Mouse (Mus musculus) midbrain, embryonic 14.5 days (tissue): ENCODE measurements at regions not wholly inside any gene's neighbourhood (a gene's known extent, or its start where the extent isn't known, plus 50 kb on each side); places are given as distances from the start of the nearest gene placed in this dataset.
A peak's percentile ranks its signal among the peaks of the same experiment; 100 is the strongest.

Experiments used
- ATAC-seq: fragments of 200-750 bp; cut with Nextera tagmentation; 2 replicates; pipeline ENCODE4 v1.8.0; 2017; ENCODE audit warnings: moderate number of reproducible peaks, moderate library complexity; ENCODE audit not compliant: low FRiP score, low TSS enrichment
- DNase-seq: peaks from one replicate; pipeline ENCODE4 v3.0.0-alpha.2; 2015
- H3K27ac ChIP-seq: fragments of 300-500 bp; sonication (generic); replicated peaks from 2 replicates; pipeline ENCODE4 v1.5.1; 2014; ENCODE audit warnings: mild to moderate bottlenecking, low read depth, low read length, moderate library complexity
- H3K27me3 ChIP-seq: fragments of 300-500 bp; sonication (generic); 2 replicates; pipeline ENCODE4 v1.6.1; 2014; ENCODE audit warnings: low read length, control low read depth, mixed read lengths; ENCODE audit not compliant: control insufficient read depth, insufficient read depth
- H3K36me3 ChIP-seq: fragments of 300-500 bp; sonication (generic); 2 replicates; pipeline ENCODE4 v1.6.1; 2014; ENCODE audit warnings: low read length, control low read depth; ENCODE audit not compliant: control insufficient read depth, insufficient read depth
- H3K4me1 ChIP-seq: fragments of 300-500 bp; sonication (generic); 2 replicates; pipeline ENCODE4 v1.6.1; 2014; ENCODE audit warnings: mild to moderate bottlenecking, antibody characterized with exemption, low read length, control low read depth; ENCODE audit not compliant: control insufficient read depth, insufficient read depth
- H3K4me2 ChIP-seq: fragments of 300-500 bp; sonication (generic); 2 replicates; pipeline ENCODE4 v1.6.1; 2014; ENCODE audit warnings: mild to moderate bottlenecking, low read length, moderate library complexity
- H3K4me3 ChIP-seq: fragments of 300-500 bp; sonication (generic); replicated peaks from 2 replicates; pipeline ENCODE4 v1.5.1; 2014; ENCODE audit warnings: low read depth, low read length
- H3K9ac ChIP-seq: fragments of 300-500 bp; sonication (generic); replicated peaks from 2 replicates; pipeline ENCODE4 v1.6.1; 2014; ENCODE audit warnings: mild to moderate bottlenecking, low read length, moderate library complexity
- H3K9me3 ChIP-seq: fragments of 300-500 bp; sonication (generic); 2 replicates; pipeline ENCODE4 v1.6.1; 2016; ENCODE audit warnings: low read length, control low read depth, mixed read lengths; ENCODE audit not compliant: control insufficient read depth
- WGBS: fragments of 180-500 bp; shearing (Covaris S2); extraction: QIAGEN DNeasy Blood & Tissue Kit; methylation state at CpG from one replicate; pipeline ENCODE4 v1.1.7; 2014; 5-methylcytosine and 5-hydroxymethylcytosine counted together

- 84% methylated on average over 3 of the region's 3 CpGs for WGBS
Observed at GRCm38 (mm10) chr15:63238601-63239000, 606.4 kb downstream of the Gsdmc2 start.

GRCm38 (mm10) chr15:63218393-63219060, 626.5 kb downstream of the Gsdmc2 start:
- Histone ChIP-seq H3K4me1 (no peaks in the 10 kb centered on the region), H3K27ac (no peak overlapping the region), H3K9ac (no peak overlapping the region), H3K4me3 (no peak overlapping the region), H3K36me3 (no peaks in the 10 kb centered on the region), H3K4me2 (no peak overlapping the region), H3K27me3 (no peaks in the 10 kb centered on the region), H3K9me3 (no peaks in the 10 kb centered on the region)
- ATAC-seq (no peak), DNase-seq (peak; percentile 42)
- 51% methylated on average over 2 of the region's 2 CpGs for WGBS

More at GRCm38 (mm10) chr15:63238601-63239000, 606.4 kb downstream of the Gsdmc2 start:
- no peak overlapping the region for H3K9ac ChIP-seq
- ATAC-seq (no peak), DNase-seq (no peak)
- no peak overlapping the region for H3K4me3 ChIP-seq
- no peak overlapping the region for H3K27ac ChIP-seq
- H3K27me3 ChIP-seq: no peaks in the 10 kb centered on the region
- no peak overlapping the region for H3K4me2 ChIP-seq
- no peaks in the 10 kb centered on the region for H3K4me1 ChIP-seq
- H3K9me3 ChIP-seq: no peaks in the 10 kb centered on the region
- H3K36me3 ChIP-seq: no peaks in the 10 kb centered on the region

GRCm38 (mm10) chr15:63205150-63205549, 639.8 kb downstream of the Gsdmc2 start:
- no peak overlapping the region for H3K27ac ChIP-seq
- WGBS: 72% methylated on average over 1 of the region's 1 CpGs
- DNase-seq: peak; percentile 25

GRCm38 (mm10) chr15:63195031-63195430, 649.9 kb downstream of the Gsdmc2 start:
- Histone ChIP-seq H3K9me3 (no peaks in the 10 kb centered on the region), H3K36me3 (no peaks in the 10 kb centered on the region), H3K9ac (no peak overlapping the region), H3K27me3 (no peaks in the 10 kb centered on the region), H3K4me2 (no peak overlapping the region), H3K4me3 (no peak overlapping the region), H3K4me1 (no peaks in the 10 kb centered on the region), H3K27ac (no peak overlapping the region)
- WGBS: 91% methylated on average over 2 of the region's 2 CpGs
- DNase-seq (no peak), ATAC-seq (no peak)

More at GRCm38 (mm10) chr15:63205150-63205549, 639.8 kb downstream of the Gsdmc2 start:
- no peak for ATAC-seq
- H3K9me3 ChIP-seq: no peaks in the 10 kb centered on the region
- no peak overlapping the region for H3K9ac ChIP-seq
- H3K4me3 ChIP-seq: no peak overlapping the region
- no peaks in the 10 kb centered on the region for H3K27me3 ChIP-seq
- no peak overlapping the region for H3K4me2 ChIP-seq
- H3K36me3 ChIP-seq: no peaks in the 10 kb centered on the region
- no peaks in the 10 kb centered on the region for H3K4me1 ChIP-seq

- Histone ChIP-seq H3K4me2 (no peak overlapping the region), H3K4me1 (no peaks in the 10 kb centered on the region), H3K36me3 (no peaks in the 10 kb centered on the region), H3K4me3 (no peak overlapping the region), H3K27me3 (no peaks in the 10 kb centered on the region), H3K27ac (no peak overlapping the region), H3K9ac (no peak overlapping the region), H3K9me3 (no peaks in the 10 kb centered on the region)
- WGBS: 50% methylated on average over 1 of the region's 1 CpGs
- DNase-seq: peak; percentile 7
- no peak for ATAC-seq
Observed at GRCm38 (mm10) chr15:63194492-63194797, 650.5 kb downstream of the Gsdmc2 start.

- 73% methylated on average over 2 of the region's 2 CpGs for WGBS
- ATAC-seq (no peak), DNase-seq (no peak)
Observed at GRCm38 (mm10) chr15:63193617-63194491, 651.1 kb downstream of the Gsdmc2 start.

GRCm38 (mm10) chr15:63191731-63192130, 653.2 kb downstream of the Gsdmc2 start:
- Histone ChIP-seq H3K36me3 (no peaks in the 10 kb centered on the region), H3K4me1 (no peaks in the 10 kb centered on the region), H3K9me3 (no peaks in the 10 kb centered on the region), H3K9ac (no peak overlapping the region), H3K27me3 (no peaks in the 10 kb centered on the region), H3K27ac (no peak overlapping the region), H3K4me3 (no peak overlapping the region), H3K4me2 (no peak overlapping the region)
- ATAC-seq: no peak
- no peak for DNase-seq
- WGBS: 90% methylated on average over 2 of the region's 2 CpGs

More at GRCm38 (mm10) chr15:63193617-63194491, 651.1 kb downstream of the Gsdmc2 start:
- Histone ChIP-seq H3K4me1 (no peaks in the 10 kb centered on the region), H3K4me2 (no peak overlapping the region), H3K9ac (no peak overlapping the region), H3K27me3 (no peaks in the 10 kb centered on the region), H3K9me3 (no peaks in the 10 kb centered on the region), H3K4me3 (no peak overlapping the region), H3K27ac (no peak overlapping the region), H3K36me3 (no peaks in the 10 kb centered on the region)

GRCm38 (mm10) chr15:63190086-63190485, 654.9 kb downstream of the Gsdmc2 start:
- ATAC-seq (no peak), DNase-seq (no peak)
- H3K27ac ChIP-seq: no peak overlapping the region
- WGBS: 69% methylated on average over 2 of the region's 2 CpGs
- H3K4me1 ChIP-seq: no peaks in the 10 kb centered on the region
- H3K27me3 ChIP-seq: no peaks in the 10 kb centered on the region
- no peaks in the 10 kb centered on the region for H3K9me3 ChIP-seq
- no peak overlapping the region for H3K4me2 ChIP-seq
- no peak overlapping the region for H3K9ac ChIP-seq
- H3K36me3 ChIP-seq: no peaks in the 10 kb centered on the region
- no peak overlapping the region for H3K4me3 ChIP-seq

GRCm38 (mm10) chr15:63171003-63171402, 674.0 kb downstream of the Gsdmc2 start:
- H3K36me3 ChIP-seq: no peaks in the 10 kb centered on the region
- H3K9ac ChIP-seq: no peak overlapping the region
- no peak overlapping the region for H3K4me3 ChIP-seq
- ATAC-seq (no peak), DNase-seq (no peak)
- no peaks in the 10 kb centered on the region for H3K27me3 ChIP-seq
- H3K9me3 ChIP-seq: no peaks in the 10 kb centered on the region
- H3K27ac ChIP-seq: no peak overlapping the region
- H3K4me1 ChIP-seq: no peaks in the 10 kb centered on the region
- H3K4me2 ChIP-seq: no peak overlapping the region
